Mouse (Mus musculus): ENCODE data around the gene Mboat2.

The Mboat2 gene

GRCm38 (mm10) chr12:24898226-24898625, 67.5 kb downstream of the Mboat2 start:
- no peak for DNase-seq (ENCODE audit: low read depth, low spot score)

GRCm38 (mm10) chr12:24899636-24900035, 69.0 kb downstream of the Mboat2 start:
- DNase-seq (ENCODE audit: low read depth, low spot score), result no peak

- no peak for DNase-seq (ENCODE audit: low read depth, low spot score)
Observed at GRCm38 (mm10) chr12:24902736-24903135, 72.1 kb downstream of the Mboat2 start.

GRCm38 (mm10) chr12:24907894-24908293, 77.2 kb downstream of the Mboat2 start:
- no peak for DNase-seq (ENCODE audit: low read depth, low spot score)

- no peak for DNase-seq (ENCODE audit: low read depth, low spot score)
Observed at GRCm38 (mm10) chr12:24909679-24910078, 79.0 kb downstream of the Mboat2 start.

GRCm38 (mm10) chr12:24912174-24912573, 81.5 kb downstream of the Mboat2 start:
- no peak for DNase-seq (ENCODE audit: low read depth, low spot score)

GRCm38 (mm10) chr12:24912876-24913275, 82.2 kb downstream of the Mboat2 start:
- no peak for DNase-seq (ENCODE audit: low read depth, low spot score)

- no peak for DNase-seq (ENCODE audit: low read depth, low spot score)
Observed at GRCm38 (mm10) chr12:24918575-24919262, 88.0 kb downstream of the Mboat2 start.

- DNase-seq (ENCODE audit: low read depth, low spot score), result no peak
Observed at GRCm38 (mm10) chr12:24920861-24921260, 90.2 kb downstream of the Mboat2 start.

- DNase-seq (ENCODE audit: low read depth, low spot score), result no peak
Observed at GRCm38 (mm10) chr12:24924003-24924402, 93.3 kb downstream of the Mboat2 start.

GRCm38 (mm10) chr12:24925276-24925675, 94.6 kb downstream of the Mboat2 start:
- DNase-seq (ENCODE audit: low read depth, low spot score), result no peak

GRCm38 (mm10) chr12:24925684-24926083, 95.0 kb downstream of the Mboat2 start:
- DNase-seq (ENCODE audit: low read depth, low spot score), result no peak

- no peak for DNase-seq (ENCODE audit: low read depth, low spot score)
Observed at GRCm38 (mm10) chr12:24928051-24928748, 97.5 kb downstream of the Mboat2 start.

- DNase-seq (ENCODE audit: low read depth, low spot score), result no peak
Observed at GRCm38 (mm10) chr12:24929043-24929442, 98.4 kb downstream of the Mboat2 start.

GRCm38 (mm10) chr12:24930760-24931159, 100.1 kb downstream of the Mboat2 start:
- no peak for DNase-seq (ENCODE audit: low read depth, low spot score)

- DNase-seq (ENCODE audit: low read depth, low spot score), result no peak
Observed at GRCm38 (mm10) chr12:24932120-24932519, 101.4 kb downstream of the Mboat2 start.

- no peak for DNase-seq (ENCODE audit: low read depth, low spot score)
Observed at GRCm38 (mm10) chr12:24933206-24933775, 102.6 kb downstream of the Mboat2 start.

GRCm38 (mm10) chr12:24933996-24934395, 103.3 kb downstream of the Mboat2 start:
- DNase-seq (ENCODE audit: low read depth, low spot score), result no peak

GRCm38 (mm10) chr12:24936281-24936680, 105.6 kb downstream of the Mboat2 start:
- DNase-seq (ENCODE audit: low read depth, low spot score), result no peak

GRCm38 (mm10) chr12:24939372-24939771, 108.7 kb downstream of the Mboat2 start:
- no peak for DNase-seq (ENCODE audit: low read depth, low spot score)

GRCm38 (mm10) chr12:24942619-24943287, 112.1 kb downstream of the Mboat2 start:
- no peak for DNase-seq (ENCODE audit: low read depth, low spot score)

GRCm38 (mm10) chr12:24943427-24943826, 112.7 kb downstream of the Mboat2 start:
- no peak for DNase-seq (ENCODE audit: low read depth, low spot score)
